Mouse (Mus musculus): ENCODE measurements at regions not wholly inside any gene's neighbourhood (a gene's known extent, or its start where the extent isn't known, plus 50 kb on each side); places are given as distances from the start of the nearest gene placed in this dataset.

DNA sequence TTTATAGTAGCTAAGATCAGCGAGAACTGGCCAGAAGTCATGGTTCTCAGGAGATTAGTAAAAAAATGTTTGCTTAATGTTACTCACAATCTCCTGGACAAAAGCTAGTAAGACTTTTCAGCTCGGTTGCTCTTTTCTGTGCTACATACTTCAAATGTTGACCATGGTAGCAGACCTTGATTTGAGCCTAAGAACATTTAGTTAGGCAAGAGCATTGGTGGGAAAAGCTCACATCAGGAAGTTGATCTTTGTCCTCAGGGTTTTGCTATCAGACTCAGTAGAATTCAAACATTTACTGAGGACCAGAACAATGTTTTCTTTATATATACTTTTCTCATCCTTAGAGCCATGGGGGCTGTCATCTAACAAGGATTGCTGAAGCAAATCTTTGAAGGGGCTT is 170.4 kb downstream of the Cavin4 start:
- Histone ChIP-seq H3K9me3 (replicated peaks; ENCODE audit: low read length) (no peaks in the 10 kb centered on the region), H3K79me2 (replicated peaks; ENCODE audit: control insufficient read depth, extremely low read depth, insufficient read depth, poor library complexity, severe bottlenecking) (no peaks in the 10 kb centered on the region), H3K27me3 (replicated peaks) (no peaks in the 10 kb centered on the region), H3K4me3 (replicated peaks in 1 of 3; ENCODE audit: low read depth in 2 of 3, low read length in 2 of 3, poor library complexity in 1 of 3) (no peak overlapping the region), H3K36me3 (replicated peaks in 1 of 2; ENCODE audit: control insufficient read depth in 1 of 2, insufficient read depth in 1 of 2, low read length in 1 of 2) (no peaks in the 10 kb centered on the region), H3K4me1 (ENCODE audit: control insufficient read depth in 1 of 2, insufficient read depth in 2 of 2) (peaks cover 0 to under 1% of the 10 kb centered on the region in 2 experiments; a peak in 1 of 4 replicates), H3K9ac (ENCODE audit: insufficient read depth, low read depth) (no peak overlapping the region), H3K4me2 (ENCODE audit: insufficient read depth, low read depth, poor library complexity, severe bottlenecking) (no peak overlapping the region), H3K27ac (ENCODE audit: insufficient read depth, low read depth) (no peak overlapping the region)
- no peak for DNase-seq (ENCODE audit: extremely low read depth)
- no peak for TF ChIP-seq RCOR1 (conservative IDR thresholded peaks at IDR 0.05; ENCODE audit: low read depth, low read length)
- TF ChIP-seq ZC3H11A (IDR thresholded peaks at IDR 0.05; ENCODE audit: low read depth, low read length), result no peak
- no peak for TF ChIP-seq CTCF (conservative IDR thresholded peaks at IDR 0.05 in 1 of 2, IDR thresholded peaks at IDR 0.05 in 1 of 2; ENCODE audit: low read depth in 2 of 2, low read length in 2 of 2)
- TF ChIP-seq POLR2A (IDR thresholded peaks at IDR 0.05; ENCODE audit: low read depth, low read length), result no peak
- TF ChIP-seq KAT2A (IDR thresholded peaks at IDR 0.05; ENCODE audit: insufficient replicate concordance, low read length), result no peak
- TF ChIP-seq NRF1 (IDR thresholded peaks at IDR 0.05; ENCODE audit: low read depth, low read length), result no peak
- no peak for TF ChIP-seq USF2 (conservative IDR thresholded peaks at IDR 0.05; ENCODE audit: low read depth, low read length)
- no peak for TF ChIP-seq NELFE (IDR thresholded peaks at IDR 0.05; ENCODE audit: low read depth, low read length)
- no peak for TF ChIP-seq MXI1 (IDR thresholded peaks at IDR 0.05; ENCODE audit: low read depth, low read length)
- no peak for TF ChIP-seq MAZ (IDR thresholded peaks at IDR 0.05; ENCODE audit: low read depth, low read length)
- TF ChIP-seq ELF1 (IDR thresholded peaks at IDR 0.05; ENCODE audit: low read depth, low read length), result no peak
- no peak for TF ChIP-seq CHD2 (IDR thresholded peaks at IDR 0.05; ENCODE audit: low read length)
- TF ChIP-seq HCFC1 (IDR thresholded peaks at IDR 0.05; ENCODE audit: low read depth, low read length), result no peak
- no peak for TF ChIP-seq IRF4 (IDR thresholded peaks at IDR 0.05; ENCODE audit: low read depth, low read length)
- TF ChIP-seq CHD1 (IDR thresholded peaks at IDR 0.05; ENCODE audit: low read depth, low read length), result no peak
- dilution Hi-C loops (cut with MboI; ENCODE audit: extremely low pct_ligation_motif_present, extremely low pct_unique_long_range_greater_than_20kb, low sequenced_read_pairs), result no loop called here
- in situ Hi-C loops (cut with MboI; ENCODE audit: low pct_ligation_motif_present, low pct_unique_long_range_greater_than_20kb, low sequenced_read_pairs), result no loop called here

DNA sequence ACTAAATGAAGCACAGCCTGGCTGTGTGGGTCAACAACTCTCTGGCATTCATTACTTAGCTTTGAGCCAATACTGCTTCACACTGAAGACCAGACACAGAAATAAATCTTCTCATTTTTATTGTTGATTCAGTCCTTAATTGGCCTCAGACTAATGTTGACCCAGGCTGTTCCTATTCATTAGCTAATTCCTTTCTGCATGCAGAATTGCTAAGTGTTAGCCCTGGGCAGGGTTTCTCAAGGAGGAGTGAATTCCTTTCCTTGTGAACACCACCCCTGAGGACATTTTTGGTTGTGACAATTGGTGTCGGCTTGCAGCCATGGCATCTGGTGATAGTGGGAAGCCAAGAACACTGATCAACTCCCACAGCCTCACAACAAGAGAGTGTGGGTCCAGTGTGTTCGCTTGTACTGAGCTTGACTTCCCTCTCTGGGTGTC is 179.5 kb downstream of the Cavin4 start:
- dilution Hi-C loops (cut with MboI; ENCODE audit: extremely low pct_ligation_motif_present, extremely low pct_unique_long_range_greater_than_20kb, low sequenced_read_pairs) (no loop called here), in situ Hi-C loops (cut with MboI; ENCODE audit: low pct_ligation_motif_present, low pct_unique_long_range_greater_than_20kb, low sequenced_read_pairs) (no loop called here)
- H3K36me3 ChIP-seq (replicated peaks in 1 of 2; ENCODE audit: control insufficient read depth in 1 of 2, insufficient read depth in 1 of 2, low read length in 1 of 2), result no peaks in the 10 kb centered on the region
- H3K9ac ChIP-seq (ENCODE audit: insufficient read depth, low read depth), result no peak overlapping the region
- no peak overlapping the region for H3K4me3 ChIP-seq (replicated peaks in 1 of 3; ENCODE audit: low read depth in 2 of 3, low read length in 2 of 3, poor library complexity in 1 of 3)
- H3K27me3 ChIP-seq (replicated peaks), result no peaks in the 10 kb centered on the region
- no peak for DNase-seq (ENCODE audit: extremely low read depth)
- no peaks in the 10 kb centered on the region for H3K9me3 ChIP-seq (replicated peaks; ENCODE audit: low read length)
- H3K4me2 ChIP-seq (ENCODE audit: insufficient read depth, low read depth, poor library complexity, severe bottlenecking), result no peak overlapping the region
- no peak overlapping the region for H3K27ac ChIP-seq (ENCODE audit: insufficient read depth, low read depth)
- no peaks in the 10 kb centered on the region for H3K79me2 ChIP-seq (replicated peaks; ENCODE audit: control insufficient read depth, extremely low read depth, insufficient read depth, poor library complexity, severe bottlenecking)
- no peak for TF ChIP-seq MAZ (IDR thresholded peaks at IDR 0.05; ENCODE audit: low read depth, low read length)
- TF ChIP-seq MEF2A (IDR thresholded peaks at IDR 0.05; ENCODE audit: borderline replicate concordance, low read depth, low read length), result no peak
- no peak for TF ChIP-seq ZC3H11A (IDR thresholded peaks at IDR 0.05; ENCODE audit: low read depth, low read length)
- no peak for TF ChIP-seq HCFC1 (IDR thresholded peaks at IDR 0.05; ENCODE audit: low read depth, low read length)
- no peak for TF ChIP-seq UBTF (IDR thresholded peaks at IDR 0.05; ENCODE audit: low read depth, low read length)
- no peak for TF ChIP-seq RAD21 (IDR thresholded peaks at IDR 0.05; ENCODE audit: low read depth, low read length)
- no peak for TF ChIP-seq JUN (IDR thresholded peaks at IDR 0.05; ENCODE audit: insufficient read depth, low read depth, low read length)
- no peak for TF ChIP-seq TCF12 (IDR thresholded peaks at IDR 0.05; ENCODE audit: low read depth, low read length)
- TF ChIP-seq TBP (conservative IDR thresholded peaks at IDR 0.05; ENCODE audit: low read depth, low read length), result no peak
- no peak for TF ChIP-seq GABPA (IDR thresholded peaks at IDR 0.05; ENCODE audit: insufficient replicate concordance, low read depth, low read length)
- no peak for TF ChIP-seq ELF1 (IDR thresholded peaks at IDR 0.05; ENCODE audit: low read depth, low read length)
- no peak for TF ChIP-seq NRF1 (IDR thresholded peaks at IDR 0.05; ENCODE audit: low read depth, low read length)
- no peak for TF ChIP-seq E2F4 (IDR thresholded peaks at IDR 0.05; ENCODE audit: insufficient replicate concordance, low read depth, low read length)
- TF ChIP-seq MXI1 (IDR thresholded peaks at IDR 0.05; ENCODE audit: low read depth, low read length), result no peak
- no peak for TF ChIP-seq ZMIZ1 (IDR thresholded peaks at IDR 0.05; ENCODE audit: low read depth, low read length)
- no peak for TF ChIP-seq CHD1 (IDR thresholded peaks at IDR 0.05; ENCODE audit: low read depth, low read length)
- no peak for TF ChIP-seq KAT2A (IDR thresholded peaks at IDR 0.05; ENCODE audit: insufficient replicate concordance, low read length)
- no peak for TF ChIP-seq CTCF (conservative IDR thresholded peaks at IDR 0.05 in 1 of 2, IDR thresholded peaks at IDR 0.05 in 1 of 2; ENCODE audit: low read depth in 2 of 2, low read length in 2 of 2)
- no peak for TF ChIP-seq POLR2A (IDR thresholded peaks at IDR 0.05; ENCODE audit: low read depth, low read length)
- TF ChIP-seq RCOR1 (conservative IDR thresholded peaks at IDR 0.05; ENCODE audit: low read depth, low read length), result no peak
- H3K4me1 ChIP-seq (ENCODE audit: control insufficient read depth in 1 of 2, insufficient read depth in 2 of 2), result peaks cover 0 to 8% of the 10 kb centered on the region in 2 experiments; a peak in 2 of 4 replicates
